Mouse (Mus musculus): Measurements from ENCODE around the gene Frs2. TPM values are rescaled to one million over a fixed set of nuclear protein-coding genes. Genes with fewer than 3 reads are reported as not detected.

Gene Frs2
- polyA plus RNA-seq, 1 experiment from 2014 or later, result 7.7 TPM

DNA sequence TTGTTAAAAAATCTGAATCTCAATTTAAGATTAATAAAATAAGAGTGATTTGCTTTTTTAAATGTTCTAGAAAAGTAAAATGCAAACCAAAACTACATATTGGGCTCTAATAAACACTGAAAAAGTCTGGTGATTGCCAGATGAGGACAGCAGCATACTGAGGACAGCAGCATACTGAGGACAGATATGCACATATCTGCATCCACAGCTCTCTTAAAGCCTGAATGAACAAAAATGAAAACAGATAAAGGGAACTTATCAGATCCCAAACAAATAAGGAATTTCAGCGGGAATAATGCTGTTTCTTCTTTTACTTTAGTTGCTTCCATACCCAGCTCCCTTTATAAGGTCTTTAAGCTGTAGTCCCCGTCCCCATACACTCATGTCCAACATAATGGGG lies 19.6 kb downstream of the Frs2 start:
- WGBS (ENCODE audit: insufficient replicate concordance), result 76% methylated on average over 2 of the region's 2 CpGs
- no peak overlapping the region for H3K27ac ChIP-seq (ENCODE audit: low read depth)
- no peaks in the 10 kb centered on the region for H3K27me3 ChIP-seq (ENCODE audit: insufficient read depth, low read length)
- no peak overlapping the region for H3K4me3 ChIP-seq (ENCODE audit: low read depth, low read length)
- peaks cover 7% of the 10 kb centered on the region for H3K36me3 ChIP-seq (replicated peaks; ENCODE audit: insufficient read depth, low read length)
- ATAC-seq (no peak), DNase-seq (no peak)
- no peaks in the 10 kb centered on the region for H3K9me3 ChIP-seq (ENCODE audit: low read length)
- H3K9ac ChIP-seq (replicated peaks), result no peak overlapping the region
- H3K4me2 ChIP-seq (ENCODE audit: low read depth, low read length), result no peak overlapping the region
- H3K4me1 ChIP-seq (ENCODE audit: insufficient read depth), result peaks cover 15% of the 10 kb centered on the region
- peak; percentile 45; the same call in 1 of the 2 replicates for TF ChIP-seq EP300 (IDR thresholded peaks at IDR 0.05; ENCODE audit: low read depth)
- TF ChIP-seq CTCF (IDR thresholded peaks at IDR 0.05; ENCODE audit: low read depth), result no peak

DNA sequence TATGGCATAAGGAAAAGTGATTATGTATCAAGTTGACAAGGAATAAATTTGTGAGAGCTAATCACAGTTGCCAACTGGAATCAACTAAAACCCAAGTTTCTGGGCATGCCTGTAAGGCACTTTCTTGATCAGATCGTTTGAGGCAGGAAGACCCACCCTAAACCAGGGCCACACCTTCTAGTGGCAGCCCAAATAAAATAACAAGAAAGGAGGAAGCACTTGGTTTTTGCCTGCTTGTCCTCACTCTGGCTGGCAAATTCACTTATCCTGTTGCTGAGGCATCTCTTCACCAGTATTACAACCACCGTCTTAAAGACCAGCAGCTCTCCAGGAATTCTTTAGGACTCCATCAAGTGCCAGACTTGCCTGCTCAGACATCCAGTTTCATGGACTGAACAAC lies 20.9 kb downstream of the Frs2 start:
- Histone ChIP-seq H3K36me3 (replicated peaks; ENCODE audit: insufficient read depth, low read length) (peaks cover 7% of the 10 kb centered on the region), H3K9me3 (ENCODE audit: low read length) (no peaks in the 10 kb centered on the region), H3K27ac (ENCODE audit: low read depth) (no peak overlapping the region), H3K9ac (replicated peaks) (no peak overlapping the region), H3K4me1 (ENCODE audit: insufficient read depth) (peaks cover 15% of the 10 kb centered on the region), H3K4me2 (ENCODE audit: low read depth, low read length) (no peak overlapping the region), H3K4me3 (ENCODE audit: low read depth, low read length) (no peak overlapping the region), H3K27me3 (ENCODE audit: insufficient read depth, low read length) (no peaks in the 10 kb centered on the region)
- 32% methylated on average over 2 of the region's 2 CpGs for WGBS (ENCODE audit: insufficient replicate concordance)
- ATAC-seq (no peak), DNase-seq (no peak)
- no peak for TF ChIP-seq EP300 (IDR thresholded peaks at IDR 0.05; ENCODE audit: low read depth)
- no peak for TF ChIP-seq CTCF (IDR thresholded peaks at IDR 0.05; ENCODE audit: low read depth)

DNA sequence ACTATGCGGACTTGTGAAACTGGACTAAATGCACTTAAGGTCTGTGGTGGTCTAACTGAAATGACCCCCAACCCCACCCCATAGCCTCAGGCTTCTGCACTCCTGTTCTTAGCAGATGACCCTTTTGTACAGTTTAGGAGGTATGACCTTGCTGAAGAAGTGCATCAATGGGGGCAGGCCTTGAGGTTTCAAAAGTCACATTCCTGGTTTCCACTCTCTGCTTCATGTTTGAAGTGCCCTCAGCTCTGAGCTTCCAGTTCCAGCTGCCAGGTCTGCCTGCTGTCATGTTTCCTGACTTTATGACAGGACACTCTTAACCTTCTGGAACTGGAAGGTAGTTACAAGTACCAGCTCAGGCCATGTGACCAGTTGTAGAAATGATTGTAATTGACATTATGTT lies 21.6 kb downstream of the Frs2 start:
- Histone ChIP-seq H3K4me1 (ENCODE audit: insufficient read depth) (peaks cover 19% of the 10 kb centered on the region), H3K27me3 (ENCODE audit: insufficient read depth, low read length) (no peaks in the 10 kb centered on the region), H3K36me3 (replicated peaks; ENCODE audit: insufficient read depth, low read length) (peaks cover 2% of the 10 kb centered on the region), H3K9ac (replicated peaks) (no peak overlapping the region), H3K4me3 (ENCODE audit: low read depth, low read length) (no peak overlapping the region), H3K9me3 (ENCODE audit: low read length) (no peaks in the 10 kb centered on the region), H3K27ac (ENCODE audit: low read depth) (no peak overlapping the region), H3K4me2 (ENCODE audit: low read depth, low read length) (no peak overlapping the region)
- no peak for TF ChIP-seq CTCF (IDR thresholded peaks at IDR 0.05; ENCODE audit: low read depth)
- 91% methylated on average over 1 of the region's 1 CpGs for WGBS (ENCODE audit: insufficient replicate concordance)
- DNase-seq, result no peak
- ATAC-seq, result no peak

DNA sequence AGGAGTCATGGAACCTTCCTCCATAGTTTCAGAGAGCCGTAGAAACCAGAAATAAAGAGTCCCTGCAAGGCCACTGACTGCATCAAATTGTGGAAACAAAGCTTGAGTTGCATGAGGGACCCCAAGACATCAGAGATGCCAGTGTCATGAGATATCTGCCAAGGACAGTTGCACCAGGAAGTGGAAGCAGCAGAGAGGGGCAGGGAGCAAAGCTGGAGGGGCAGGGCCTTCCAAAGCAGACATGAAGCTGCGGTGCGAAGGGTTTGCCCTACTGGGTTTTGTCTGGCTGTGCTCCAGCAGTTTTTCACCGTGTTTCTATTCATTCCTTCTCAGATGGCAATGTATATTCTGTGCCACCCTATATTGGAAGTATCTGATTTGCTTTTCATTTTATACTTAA lies 22.1 kb downstream of the Frs2 start:
- Histone ChIP-seq H3K27me3 (ENCODE audit: insufficient read depth, low read length) (no peaks in the 10 kb centered on the region), H3K4me2 (ENCODE audit: low read depth, low read length) (no peak overlapping the region), H3K4me3 (ENCODE audit: low read depth, low read length) (no peak overlapping the region), H3K27ac (ENCODE audit: low read depth) (no peak overlapping the region), H3K9me3 (ENCODE audit: low read length) (no peaks in the 10 kb centered on the region), H3K4me1 (ENCODE audit: insufficient read depth) (peaks cover 23% of the 10 kb centered on the region), H3K36me3 (replicated peaks; ENCODE audit: insufficient read depth, low read length) (peaks cover 2% of the 10 kb centered on the region), H3K9ac (replicated peaks) (no peak overlapping the region)
- WGBS (ENCODE audit: insufficient replicate concordance), result 66% methylated on average over 4 of the region's 4 CpGs
- DNase-seq, result no peak
- no peak for ATAC-seq
- no peak for TF ChIP-seq EP300 (IDR thresholded peaks at IDR 0.05; ENCODE audit: low read depth)
- TF ChIP-seq CTCF (IDR thresholded peaks at IDR 0.05; ENCODE audit: low read depth), result no peak

DNA sequence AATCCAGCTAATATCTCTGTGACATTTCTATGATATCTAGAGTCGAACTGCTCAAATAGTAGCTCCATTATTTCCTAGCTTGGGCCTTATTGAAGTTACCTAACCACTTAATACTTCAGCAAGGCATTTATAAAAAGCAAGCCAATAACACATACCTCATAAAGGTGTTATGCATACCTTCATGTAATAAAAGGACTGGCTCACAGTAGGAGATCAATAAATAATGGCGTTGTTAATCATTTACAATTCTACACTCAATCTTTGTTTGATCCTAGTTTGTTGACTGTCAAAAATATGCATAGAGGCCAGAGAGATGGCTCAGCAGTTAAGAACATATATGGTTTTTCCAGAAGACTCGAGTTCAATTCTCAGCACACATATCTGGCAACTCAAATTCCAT lies 26.9 kb downstream of the Frs2 start:
- H3K9ac ChIP-seq (replicated peaks), result no peak overlapping the region
- ATAC-seq (no peak), DNase-seq (no peak)
- no peak overlapping the region for H3K27ac ChIP-seq (ENCODE audit: low read depth)
- H3K36me3 ChIP-seq (replicated peaks; ENCODE audit: insufficient read depth, low read length), result no peaks in the 10 kb centered on the region
- H3K4me3 ChIP-seq (ENCODE audit: low read depth, low read length), result no peak overlapping the region
- H3K27me3 ChIP-seq (ENCODE audit: insufficient read depth, low read length), result no peaks in the 10 kb centered on the region
- no peak overlapping the region for H3K4me2 ChIP-seq (ENCODE audit: low read depth, low read length)
- H3K4me1 ChIP-seq (ENCODE audit: insufficient read depth), result peaks cover 19% of the 10 kb centered on the region
- H3K9me3 ChIP-seq (ENCODE audit: low read length), result no peaks in the 10 kb centered on the region
- no peak for TF ChIP-seq CTCF (IDR thresholded peaks at IDR 0.05; ENCODE audit: low read depth)
- no peak for TF ChIP-seq EP300 (IDR thresholded peaks at IDR 0.05; ENCODE audit: low read depth)
- WGBS (ENCODE audit: insufficient replicate concordance), result 77% methylated on average over 3 of the region's 3 CpGs

DNA sequence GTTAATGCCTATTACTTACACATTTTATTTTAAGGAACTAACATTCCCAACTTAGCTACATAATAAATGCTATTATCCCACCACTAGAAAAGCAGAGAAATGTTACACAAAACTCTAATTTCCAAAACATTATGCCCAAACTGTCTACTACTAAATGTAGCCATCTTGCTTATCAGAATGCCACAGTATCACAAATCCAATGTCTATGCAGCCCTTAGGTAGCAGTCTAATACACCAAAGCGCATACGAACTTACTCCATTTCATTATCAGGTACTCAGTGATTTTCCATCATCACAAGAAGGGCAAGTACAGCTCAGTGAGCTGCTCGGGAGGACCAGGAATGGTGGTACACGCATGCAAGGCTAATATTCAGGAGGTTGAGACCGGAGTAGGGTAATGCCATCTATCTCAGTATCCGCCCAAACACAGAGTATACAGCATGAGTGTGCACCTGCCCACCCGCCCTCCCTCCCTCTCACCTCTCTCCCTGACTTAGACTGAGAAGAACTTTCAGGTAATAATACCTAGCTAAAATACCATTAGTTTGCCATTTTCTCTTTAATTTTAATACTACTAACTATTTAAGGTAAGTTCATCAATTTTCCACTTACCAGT lies 28.2 kb downstream of the Frs2 start:
- DNase-seq (no peak), ATAC-seq (peak; percentile 71)
- H3K9me3 ChIP-seq (ENCODE audit: low read length), result no peaks in the 10 kb centered on the region
- no peak overlapping the region for H3K4me3 ChIP-seq (ENCODE audit: low read depth, low read length)
- no peak for TF ChIP-seq EP300 (IDR thresholded peaks at IDR 0.05; ENCODE audit: low read depth)
- TF ChIP-seq CTCF (IDR thresholded peaks at IDR 0.05; ENCODE audit: low read depth), result no peak
- no peak overlapping the region for H3K4me2 ChIP-seq (ENCODE audit: low read depth, low read length)
- H3K36me3 ChIP-seq (replicated peaks; ENCODE audit: insufficient read depth, low read length), result no peaks in the 10 kb centered on the region
- 73% methylated on average over 7 of the region's 7 CpGs for WGBS (ENCODE audit: insufficient replicate concordance)
- H3K9ac ChIP-seq (replicated peaks), result no peak overlapping the region
- H3K27me3 ChIP-seq (ENCODE audit: insufficient read depth, low read length), result no peaks in the 10 kb centered on the region
- H3K4me1 ChIP-seq (ENCODE audit: insufficient read depth), result peaks cover 22% of the 10 kb centered on the region
- no peak overlapping the region for H3K27ac ChIP-seq (ENCODE audit: low read depth)

DNA sequence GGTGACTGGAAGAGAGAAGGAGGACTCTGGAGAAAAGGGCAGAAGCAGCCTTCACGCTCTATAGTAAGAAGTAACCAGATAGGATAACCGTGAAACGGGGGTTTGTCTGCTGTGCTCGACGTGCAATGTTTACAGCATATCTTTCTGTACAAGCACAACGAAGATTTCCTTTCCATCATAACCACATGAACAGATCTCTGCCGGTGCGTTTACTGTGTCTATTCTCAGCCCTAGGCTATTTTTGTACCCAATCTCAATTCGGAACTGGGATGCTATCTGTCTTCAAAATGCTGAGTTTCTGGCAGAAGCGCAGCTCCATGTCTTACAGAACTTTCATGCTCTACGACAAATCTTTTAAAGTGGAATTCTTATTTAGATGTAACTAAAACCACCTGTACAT lies 28.8 kb downstream of the Frs2 start:
- peak overlapping the region; percentile 23; the same call in 1 of the 2 replicates for H3K4me2 ChIP-seq (ENCODE audit: low read depth, low read length)
- TF ChIP-seq CTCF (IDR thresholded peaks at IDR 0.05; ENCODE audit: low read depth), result no peak
- peak; percentile 40; the same call in 1 of the 2 replicates for TF ChIP-seq EP300 (IDR thresholded peaks at IDR 0.05; ENCODE audit: low read depth)
- no peak overlapping the region for H3K27ac ChIP-seq (ENCODE audit: low read depth)
- ATAC-seq (no peak), DNase-seq (no peak)
- H3K9me3 ChIP-seq (ENCODE audit: low read length), result no peaks in the 10 kb centered on the region
- H3K4me1 ChIP-seq (ENCODE audit: insufficient read depth), result peaks cover 26% of the 10 kb centered on the region
- no peak overlapping the region for H3K4me3 ChIP-seq (ENCODE audit: low read depth, low read length)
- H3K36me3 ChIP-seq (replicated peaks; ENCODE audit: insufficient read depth, low read length), result no peaks in the 10 kb centered on the region
- H3K9ac ChIP-seq (replicated peaks), result no peak overlapping the region
- 38% methylated on average over 11 of the region's 11 CpGs for WGBS (ENCODE audit: insufficient replicate concordance)
- no peaks in the 10 kb centered on the region for H3K27me3 ChIP-seq (ENCODE audit: insufficient read depth, low read length)

Measured in liver, postnatal 0 days (tissue).